Mouse (Mus musculus) heart, embryonic 11.5 days (tissue): ENCODE data around the gene Chrd. TPM values are rescaled to one million over a fixed set of nuclear protein-coding genes. Genes with fewer than 3 reads are reported as not detected.

Source experiments
- ATAC-seq: fragments of 200-750 bp; cut with Nextera tagmentation; replicated peaks from 2 replicates; pipeline ENCODE4 v1.8.0; 2017; ENCODE audit warnings: moderate library complexity; ENCODE audit not compliant: insufficient number of reproducible peaks, low FRiP score, low TSS enrichment
- H3K27ac ChIP-seq: fragments of 300-500 bp; sonication (generic); 2 replicates; pipeline ENCODE4 v1.5.1; 2014; ENCODE audit warnings: mild to moderate bottlenecking, low read depth, low read length
- H3K27me3 ChIP-seq: fragments of 300-500 bp; sonication (generic); 2 replicates; pipeline ENCODE4 v1.6.1; 2014; ENCODE audit warnings: mild to moderate bottlenecking, low read length, mixed read lengths; ENCODE audit not compliant: control insufficient read depth, insufficient read depth
- H3K36me3 ChIP-seq: fragments of 300-500 bp; sonication (generic); 2 replicates; pipeline ENCODE4 v1.6.1; 2014; ENCODE audit warnings: mild to moderate bottlenecking, low read length, moderate library complexity, mixed read lengths; ENCODE audit not compliant: control insufficient read depth, insufficient read depth
- H3K4me1 ChIP-seq: fragments of 300-500 bp; sonication (generic); 2 replicates; pipeline ENCODE4 v1.6.1; 2014; ENCODE audit warnings: low read length; ENCODE audit not compliant: control insufficient read depth, insufficient read depth
- H3K4me2 ChIP-seq: fragments of 300-500 bp; sonication (generic); 2 replicates; pipeline ENCODE4 v1.6.1; 2014; ENCODE audit warnings: mild to moderate bottlenecking, moderate library complexity
- H3K4me3 ChIP-seq: fragments of 300-500 bp; sonication (generic); 2 replicates; pipeline ENCODE4 v1.5.1; 2014; ENCODE audit warnings: low read depth, low read length
- H3K9ac ChIP-seq: fragments of 300-500 bp; sonication (generic); 2 replicates; pipeline ENCODE4 v1.6.1; 2014; ENCODE audit warnings: mild to moderate bottlenecking, low read depth, low read length, moderate library complexity
- H3K9me3 ChIP-seq: fragments of 300-500 bp; sonication (generic); replicated peaks from 2 replicates; pipeline ENCODE4 v1.6.1; 2016; ENCODE audit warnings: low read length; ENCODE audit not compliant: control insufficient read depth
- WGBS: fragments of 180-500 bp; shearing (Covaris S2); extraction: QIAGEN DNeasy Blood & Tissue Kit; methylation state at CpG from one replicate; pipeline ENCODE4 v1.1.7; 2014; ENCODE audit not compliant: insufficient replicate concordance; 5-methylcytosine and 5-hydroxymethylcytosine counted together
- polyA plus RNA-seq: library from polyadenylated mRNA; unstranded; fragments of >200 nt; fragmentation: Nextera tagmentation; extraction: Ambion mirVana; gene quantifications from 2 replicates; pipeline ENCODE4 v1.2.1, GENCODE M21; 2014

Chrd gene
- polyA plus RNA-seq, 1 experiment from 2014 or later = 0.42 TPM

GRCm38 (mm10) chr16:20733731-20734730 lies 1.1 kb downstream of the Chrd start, which contains the start of gene Thpo:
TSS of gene Thpo (minus strand) at chr16:20734511.
- Histone ChIP-seq H3K27ac (no peak within 1 kb of the TSS), H3K27me3 (peaks cover 51% of the 10 kb centered on the region), H3K9me3 (no peaks in the 10 kb centered on the region), H3K36me3 (no peaks in the 10 kb centered on the region), H3K4me3 (peak within 1 kb of the TSS; percentile 63), H3K9ac (peak within 1 kb of the TSS; percentile 75), H3K4me2 (peak within 1 kb of the TSS; percentile 99), H3K4me1 (peaks cover 6% of the 10 kb centered on the region; the same call in 1 of the 2 replicates)
- ATAC-seq = no peak
- 3% methylated on average over 45 of the region's 45 CpGs for WGBS

GRCm38 (mm10) chr16:20735651-20736050 lies 2.7 kb downstream of the Chrd start:
- Histone ChIP-seq H3K36me3 (no peaks in the 10 kb centered on the region), H3K9me3 (no peaks in the 10 kb centered on the region), H3K4me1 (peaks cover 6% of the 10 kb centered on the region; the same call in 1 of the 2 replicates), H3K4me3 (no peak overlapping the region), H3K9ac (no peak overlapping the region), H3K4me2 (no peak overlapping the region), H3K27ac (no peak overlapping the region), H3K27me3 (peaks cover 51% of the 10 kb centered on the region)
- ATAC-seq = no peak
- WGBS = 70% methylated on average over 5 of the region's 5 CpGs

GRCm38 (mm10) chr16:20736168-20736567 lies 3.2 kb downstream of the Chrd start:
- peaks cover 6% of the 10 kb centered on the region; the same call in 1 of the 2 replicates for H3K4me1 ChIP-seq
- 74% methylated on average over 7 of the region's 7 CpGs for WGBS
- H3K27me3 ChIP-seq = peaks cover 51% of the 10 kb centered on the region
- no peaks in the 10 kb centered on the region for H3K36me3 ChIP-seq
- no peak overlapping the region for H3K4me2 ChIP-seq
- ATAC-seq = no peak
- no peak overlapping the region for H3K9ac ChIP-seq
- no peaks in the 10 kb centered on the region for H3K9me3 ChIP-seq
- no peak overlapping the region for H3K27ac ChIP-seq
- H3K4me3 ChIP-seq = no peak overlapping the region

GRCm38 (mm10) chr16:20736823-20737222 lies 3.9 kb downstream of the Chrd start:
- ATAC-seq = no peak
- H3K27ac ChIP-seq = no peak overlapping the region
- WGBS = 77% methylated on average over 5 of the region's 5 CpGs

GRCm38 (mm10) chr16:20739845-20740244 lies 6.9 kb downstream of the Chrd start:
- Histone ChIP-seq H3K4me2 (no peak overlapping the region), H3K27me3 (peaks cover 24% of the 10 kb centered on the region), H3K36me3 (no peaks in the 10 kb centered on the region), H3K27ac (no peak overlapping the region), H3K9ac (no peak overlapping the region), H3K9me3 (no peaks in the 10 kb centered on the region), H3K4me3 (no peak overlapping the region), H3K4me1 (no peaks in the 10 kb centered on the region)
- 87% methylated on average over 9 of the region's 9 CpGs for WGBS
- ATAC-seq = no peak

More at GRCm38 (mm10) chr16:20736823-20737222, 3.9 kb downstream of the Chrd start:
- peaks cover 6% of the 10 kb centered on the region; the same call in 1 of the 2 replicates for H3K4me1 ChIP-seq
- H3K36me3 ChIP-seq = no peaks in the 10 kb centered on the region
- no peaks in the 10 kb centered on the region for H3K9me3 ChIP-seq
- no peak overlapping the region for H3K9ac ChIP-seq
- H3K27me3 ChIP-seq = peaks cover 47% of the 10 kb centered on the region
- no peak overlapping the region for H3K4me2 ChIP-seq
- H3K4me3 ChIP-seq = no peak overlapping the region

- H3K9me3 ChIP-seq = no peaks in the 10 kb centered on the region
- H3K4me2 ChIP-seq = no peak overlapping the region
- no peaks in the 10 kb centered on the region for H3K36me3 ChIP-seq
- H3K4me1 ChIP-seq = no peaks in the 10 kb centered on the region
- H3K9ac ChIP-seq = no peak overlapping the region
- ATAC-seq = no peak
- H3K4me3 ChIP-seq = no peak overlapping the region
- no peak overlapping the region for H3K27ac ChIP-seq
- 68% methylated on average over 6 of the region's 6 CpGs for WGBS
- no peaks in the 10 kb centered on the region for H3K27me3 ChIP-seq
Observed at GRCm38 (mm10) chr16:20746641-20747040, 13.7 kb downstream of the Chrd start.

GRCm38 (mm10) chr16:20750518-20750917 lies 17.6 kb downstream of the Chrd start:
- Histone ChIP-seq H3K4me1 (no peaks in the 10 kb centered on the region), H3K9ac (no peak overlapping the region), H3K27me3 (no peaks in the 10 kb centered on the region), H3K4me2 (no peak overlapping the region), H3K4me3 (no peak overlapping the region), H3K36me3 (no peaks in the 10 kb centered on the region), H3K9me3 (no peaks in the 10 kb centered on the region), H3K27ac (no peak overlapping the region)
- WGBS = 49% methylated on average over 8 of the region's 8 CpGs
- no peak for ATAC-seq

GRCm38 (mm10) chr16:20756052-20756451 lies 23.1 kb downstream of the Chrd start:
- Histone ChIP-seq H3K4me2 (no peak overlapping the region), H3K27me3 (no peaks in the 10 kb centered on the region), H3K9me3 (no peaks in the 10 kb centered on the region), H3K9ac (no peak overlapping the region), H3K4me1 (no peaks in the 10 kb centered on the region), H3K27ac (no peak overlapping the region), H3K36me3 (no peaks in the 10 kb centered on the region), H3K4me3 (no peak overlapping the region)
- no peak for ATAC-seq
- WGBS = 88% methylated on average over 5 of the region's 5 CpGs
